Mouse (Mus musculus): ENCODE data around the gene Sgcg.

The Sgcg gene

GRCm38 (mm10) chr14:61258352-61258751 is at the start of gene Sgcg:
Sgcg (minus strand) TSS chr14:61258490.
- DNase-seq (ENCODE audit: low read depth, low spot score): no peak

- no peak for DNase-seq (ENCODE audit: low read depth, low spot score)
Measured at GRCm38 (mm10) chr14:61303969-61304609, 45.8 kb upstream of the Sgcg start.

DNA sequence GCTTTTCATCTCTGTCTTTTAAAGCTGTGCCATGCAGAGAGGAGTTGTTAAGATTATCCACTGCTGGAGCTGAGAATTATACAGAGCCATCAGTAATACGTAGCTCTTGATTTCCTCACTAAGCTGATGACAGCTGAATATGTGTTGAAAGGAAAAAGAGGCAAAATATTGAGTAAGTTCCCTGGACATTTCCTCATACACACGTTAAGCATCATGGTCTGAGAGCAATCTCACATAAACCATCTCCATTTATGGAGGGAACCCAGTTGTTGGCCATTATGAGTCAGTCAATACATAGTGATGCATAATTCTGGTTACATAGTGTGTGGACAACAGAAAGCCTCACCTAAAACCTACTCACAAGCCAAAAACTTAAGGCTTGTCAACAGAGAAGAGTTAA is 44.1 kb upstream of the Sgcg start:
- DNase-seq (ENCODE audit: low read depth, low spot score): no peak

GRCm38 (mm10) chr14:61301323-61301722 is 43.0 kb upstream of the Sgcg start:
- DNase-seq (ENCODE audit: low read depth, low spot score): no peak

DNA sequence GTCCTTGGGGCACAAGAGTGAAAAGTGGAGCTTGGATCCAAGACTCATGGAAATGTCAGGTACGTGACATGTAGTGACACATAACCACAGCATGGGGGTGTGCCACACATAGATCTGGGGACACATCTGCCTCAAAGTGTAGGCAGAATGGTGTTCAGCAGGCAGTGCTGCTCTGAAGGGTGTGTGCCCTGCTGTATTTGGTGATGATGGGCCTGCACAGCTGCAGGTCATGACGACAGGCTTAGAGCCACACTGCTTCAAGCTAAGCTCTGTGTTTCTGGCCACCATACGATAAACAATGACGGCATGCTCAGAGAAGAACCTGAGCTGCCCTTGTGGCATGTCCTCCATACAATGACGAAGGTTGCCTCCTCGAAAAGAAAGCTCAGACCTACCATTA is 41.5 kb upstream of the Sgcg start:
- DNase-seq (ENCODE audit: low read depth, low spot score): no peak

- peak; percentile 58 for DNase-seq (ENCODE audit: low read depth, low spot score)
Measured at GRCm38 (mm10) chr14:61294738-61295079, 36.4 kb upstream of the Sgcg start.

DNA sequence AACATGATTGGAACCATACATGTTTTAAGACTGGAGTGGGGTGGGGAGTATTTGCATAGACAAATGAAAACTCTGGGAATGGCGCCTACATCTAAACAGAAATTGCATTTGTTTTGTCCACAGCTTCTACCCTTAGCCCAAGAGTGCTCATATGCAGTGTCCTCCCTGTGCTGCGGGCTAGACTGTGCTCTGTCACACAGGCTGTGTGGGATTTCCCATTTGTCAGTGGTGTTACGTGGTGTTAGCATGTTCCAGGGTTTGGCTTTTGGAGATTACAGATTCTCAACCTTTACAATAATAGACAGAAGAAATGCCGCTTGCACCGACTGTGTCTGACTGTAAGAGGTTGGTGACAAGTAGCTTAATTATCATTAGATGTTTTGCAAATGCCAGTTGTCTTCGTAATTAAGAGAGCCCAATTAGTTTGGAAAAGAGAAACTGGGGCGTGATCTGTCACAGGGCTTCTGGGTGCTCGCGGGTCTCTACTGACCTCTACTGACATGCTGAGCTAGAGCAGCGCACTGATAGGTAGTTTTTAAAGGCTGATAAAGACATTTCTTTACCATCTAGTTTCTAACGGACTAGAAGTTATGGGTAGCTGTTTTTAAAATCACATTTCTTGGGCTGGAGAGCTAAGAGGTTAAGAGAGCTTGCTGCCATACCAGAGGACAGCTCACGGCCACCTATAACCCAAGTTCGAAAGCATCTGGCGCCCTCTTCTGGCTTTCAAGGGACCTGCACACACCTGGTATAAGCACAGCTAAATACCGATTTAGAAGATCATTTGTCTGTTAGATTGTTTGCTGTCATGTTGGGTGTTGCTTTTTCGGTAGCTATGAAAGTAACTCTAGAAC is 35.8 kb upstream of the Sgcg start:
- DNase-seq (ENCODE audit: low read depth, low spot score): peak; percentile 61

DNA sequence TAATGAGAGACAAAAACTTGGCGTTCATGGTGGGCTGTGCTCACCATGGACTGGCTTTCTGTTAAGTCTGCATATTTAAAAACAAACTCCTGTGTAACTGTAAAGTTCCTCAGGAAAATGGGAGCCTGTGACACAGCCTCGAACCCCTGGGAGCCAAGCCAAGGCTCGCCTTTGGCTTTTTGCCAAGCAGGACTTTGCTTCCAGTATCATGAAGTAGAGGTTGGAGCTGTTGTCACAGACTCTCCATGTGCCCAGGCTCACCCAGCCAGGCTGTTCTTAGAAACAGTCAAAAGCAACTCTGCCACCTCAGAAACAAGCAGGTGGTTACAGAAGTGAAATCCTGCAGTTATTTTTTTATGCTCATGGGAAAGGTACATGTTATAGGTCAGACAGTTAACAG is 32.4 kb upstream of the Sgcg start:
- DNase-seq (ENCODE audit: low read depth, low spot score): no peak

GRCm38 (mm10) chr14:61288606-61289286 is 30.5 kb upstream of the Sgcg start:
- DNase-seq (ENCODE audit: low read depth, low spot score): no peak

- no peak for DNase-seq (ENCODE audit: low read depth, low spot score)
Measured at GRCm38 (mm10) chr14:61278676-61279300, 20.5 kb upstream of the Sgcg start.

DNA sequence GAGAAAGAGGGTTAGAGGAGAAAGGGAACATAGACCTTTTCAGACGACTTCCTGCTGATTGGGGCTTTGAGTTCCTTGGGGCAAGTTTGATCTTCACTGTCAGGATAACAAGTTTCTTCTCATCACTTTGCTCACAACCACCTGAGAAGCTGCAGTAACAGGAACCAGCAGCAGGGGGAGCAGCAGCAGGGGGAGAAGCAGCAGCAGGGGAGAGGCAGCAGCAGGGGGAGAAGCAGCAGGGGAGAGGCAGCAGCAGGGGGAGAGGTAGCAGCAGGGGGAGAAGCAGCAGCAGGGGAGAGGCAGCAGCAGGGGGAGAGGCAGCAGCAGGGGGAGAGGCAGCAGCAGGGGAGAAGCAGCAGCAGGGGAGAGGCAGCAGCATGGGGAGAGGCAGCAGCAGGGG is 19.0 kb upstream of the Sgcg start:
- DNase-seq (ENCODE audit: low read depth, low spot score): peak; percentile 14

DNA sequence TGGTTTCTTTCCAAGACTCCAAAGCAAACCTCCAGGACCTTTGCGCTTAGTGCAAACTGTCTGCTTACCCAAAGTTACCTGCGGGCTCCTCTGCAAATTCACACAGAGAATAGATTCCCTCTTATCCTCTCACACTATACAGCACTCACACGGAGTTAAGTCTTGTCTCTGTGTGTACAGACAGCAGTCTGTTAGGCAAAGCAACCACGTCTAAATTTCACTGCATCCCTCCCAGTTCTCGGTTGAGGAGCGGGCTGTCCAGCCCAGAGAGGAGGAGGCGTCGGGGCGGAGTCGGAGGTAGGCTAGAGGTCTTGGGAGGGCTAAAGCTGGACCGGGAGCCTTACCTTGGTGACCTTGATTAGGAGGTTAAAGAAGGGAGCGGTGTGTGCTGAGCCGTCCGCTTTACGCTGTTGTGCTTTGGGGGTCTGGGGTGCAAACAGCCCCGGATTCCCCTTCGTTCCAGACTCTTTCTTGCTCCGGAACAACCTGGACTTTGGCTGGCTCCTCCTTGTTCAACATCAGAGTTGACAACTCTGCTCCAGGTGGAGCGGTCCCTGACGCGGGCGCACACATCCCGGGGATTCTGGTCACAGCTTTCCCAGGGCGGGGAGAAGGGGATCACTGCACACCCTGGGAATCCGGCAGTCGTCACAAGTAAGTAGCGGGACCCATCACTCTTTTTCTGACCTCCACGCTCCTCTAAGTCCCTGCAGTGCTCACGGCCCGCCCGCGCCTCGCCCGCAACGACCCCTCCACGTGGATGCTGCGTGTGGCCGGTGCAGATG is 16.3 kb upstream of the Sgcg start:
- no peak for DNase-seq (ENCODE audit: low read depth, low spot score)

GRCm38 (mm10) chr14:61267908-61268475 is 9.7 kb upstream of the Sgcg start:
- no peak for DNase-seq (ENCODE audit: low read depth, low spot score)

GRCm38 (mm10) chr14:61259084-61259483 is 794 bp upstream of the Sgcg start:
- no peak for DNase-seq (ENCODE audit: low read depth, low spot score)

- no peak for DNase-seq (ENCODE audit: low read depth, low spot score)
Measured at GRCm38 (mm10) chr14:61252596-61253388, 5.5 kb downstream of the Sgcg start.

DNA sequence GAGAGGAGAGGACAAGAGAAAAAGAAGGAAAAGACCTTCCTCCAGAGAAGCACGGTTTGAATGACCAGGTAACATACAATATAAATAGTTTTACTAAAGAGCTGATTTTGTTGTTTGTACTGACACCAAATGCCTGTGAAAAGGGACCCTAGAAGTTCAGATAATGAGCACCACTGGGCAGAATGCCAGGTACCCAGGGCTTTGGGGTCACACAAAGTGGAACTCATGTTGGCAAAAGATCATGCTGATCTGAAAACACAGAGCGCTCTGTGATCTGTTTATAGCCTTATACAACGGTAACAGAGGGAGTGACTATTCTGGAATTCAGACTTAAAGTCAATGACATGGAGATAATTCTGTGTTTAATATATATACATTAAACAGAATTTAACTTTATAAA is 11.8 kb downstream of the Sgcg start:
- no peak for DNase-seq (ENCODE audit: low read depth, low spot score)

DNA sequence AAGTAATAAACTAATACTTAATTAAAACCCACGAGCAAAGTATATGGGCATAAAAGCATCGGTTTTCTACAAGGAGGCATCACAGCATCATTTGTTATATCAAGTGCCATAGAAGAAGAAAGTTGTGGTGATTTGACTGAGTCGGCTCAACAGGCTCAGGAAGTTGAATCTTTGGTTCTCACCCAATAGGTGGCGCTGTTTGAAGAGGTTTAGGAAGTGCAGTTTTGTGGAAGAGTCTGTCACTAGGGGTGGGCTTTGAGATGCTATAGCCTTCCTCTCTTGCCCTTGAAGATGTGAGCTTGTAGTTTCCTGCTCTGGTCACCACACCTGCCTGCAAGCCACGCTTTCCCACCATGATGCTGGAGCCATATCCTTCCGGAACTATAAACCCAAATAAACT is 15.7 kb downstream of the Sgcg start:
- DNase-seq (ENCODE audit: low read depth, low spot score): no peak

- no peak for DNase-seq (ENCODE audit: low read depth, low spot score)
Measured at GRCm38 (mm10) chr14:61238751-61239150, 19.5 kb downstream of the Sgcg start.

DNA sequence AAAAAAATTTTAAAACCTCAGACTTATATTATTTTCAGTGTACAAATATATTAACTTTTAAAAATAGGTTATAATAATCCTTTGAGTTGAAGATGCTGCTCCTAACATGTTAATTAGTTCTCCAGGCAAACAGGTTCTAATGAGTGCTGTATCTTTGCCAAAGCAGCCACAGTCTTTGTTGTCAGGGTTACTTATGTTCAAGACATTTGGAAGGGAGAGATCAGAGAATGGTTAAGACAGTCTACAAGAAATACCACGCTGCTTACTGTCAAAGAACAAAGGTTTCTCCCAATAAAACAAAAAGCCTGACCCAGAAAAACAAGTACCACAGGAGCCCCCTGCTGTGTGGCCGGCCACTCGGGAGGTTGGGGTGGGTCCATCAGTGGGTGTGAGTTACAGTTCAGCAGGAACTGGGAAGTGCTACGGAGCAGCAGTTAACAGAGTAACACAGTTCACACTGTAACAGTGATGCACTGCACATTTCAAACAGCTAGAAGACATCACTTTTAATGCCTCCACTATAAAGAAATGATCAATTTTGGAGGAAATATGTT is 21.1 kb downstream of the Sgcg start:
- no peak for DNase-seq (ENCODE audit: low read depth, low spot score)
